Mouse (Mus musculus): ENCODE results near the gene Cst3.

The Cst3 gene

GRCm38 (mm10) chr2:148856630-148857400 is 18.7 kb downstream of the Cst3 start:
- no peak for DNase-seq (ENCODE audit: low spot score in 2 of 2)

DNA sequence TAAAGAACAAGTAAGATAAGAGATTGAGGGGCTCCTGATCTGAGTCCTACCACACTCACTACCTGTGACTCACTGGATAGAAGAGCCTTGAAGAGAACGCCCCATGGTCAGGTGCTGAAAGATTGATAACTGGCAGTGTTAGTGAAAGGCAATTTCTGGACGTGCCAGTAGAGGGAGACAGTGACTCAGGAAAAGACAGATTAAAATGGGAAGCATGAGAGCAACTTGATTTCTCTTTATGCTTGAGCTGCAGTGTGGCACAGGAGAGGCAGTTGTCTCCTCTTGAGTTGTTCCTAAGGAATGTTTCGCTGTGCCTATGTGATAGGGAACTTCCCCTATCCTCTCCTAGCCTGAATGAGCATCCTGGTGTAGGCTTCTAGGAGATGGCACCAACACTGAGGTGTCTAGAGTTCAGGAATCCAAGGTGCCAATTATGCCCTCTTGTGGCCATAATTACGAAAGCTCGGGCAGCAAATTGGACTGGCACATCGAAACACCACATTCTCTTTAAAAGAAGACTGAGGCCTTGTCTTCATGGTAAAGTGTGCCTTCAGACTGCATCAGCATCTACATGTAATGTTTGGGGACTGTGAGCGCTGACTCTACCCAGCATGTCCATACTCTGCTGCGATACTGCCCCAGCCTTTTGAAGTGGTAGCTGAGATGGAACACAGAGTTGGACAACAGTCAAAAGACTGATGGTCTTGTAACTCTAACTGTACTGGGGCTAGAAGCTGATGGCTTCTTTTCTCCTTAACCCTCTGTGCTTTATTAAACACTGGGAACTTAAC is 24.2 kb downstream of the Cst3 start:
- peak; percentile 90 to 92 for DNase-seq (ENCODE audit: low spot score in 2 of 2)

DNA sequence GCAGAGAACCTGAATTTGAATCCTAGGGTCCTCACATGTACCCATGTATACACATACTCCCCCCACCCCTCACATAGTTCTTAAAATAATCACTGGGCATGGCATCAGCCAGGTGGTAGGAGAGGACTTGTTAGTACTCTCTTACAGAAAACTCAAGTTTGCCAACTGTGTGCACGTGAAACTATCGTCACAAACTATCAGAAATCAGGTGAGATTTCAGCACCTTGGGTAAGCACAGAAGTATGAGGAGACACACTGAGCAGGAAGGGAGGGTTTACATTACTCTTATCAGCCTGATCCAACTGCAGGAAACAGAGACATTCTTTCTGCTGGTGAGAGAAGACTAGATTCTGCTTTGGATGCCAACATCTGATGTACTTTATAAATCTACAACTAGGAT is 36.3 kb downstream of the Cst3 start:
- no peak for DNase-seq (ENCODE audit: low spot score in 2 of 2)

GRCm38 (mm10) chr2:148838075-148838777 is 37.3 kb downstream of the Cst3 start:
- no peak for DNase-seq (ENCODE audit: low spot score in 2 of 2)

DNA sequence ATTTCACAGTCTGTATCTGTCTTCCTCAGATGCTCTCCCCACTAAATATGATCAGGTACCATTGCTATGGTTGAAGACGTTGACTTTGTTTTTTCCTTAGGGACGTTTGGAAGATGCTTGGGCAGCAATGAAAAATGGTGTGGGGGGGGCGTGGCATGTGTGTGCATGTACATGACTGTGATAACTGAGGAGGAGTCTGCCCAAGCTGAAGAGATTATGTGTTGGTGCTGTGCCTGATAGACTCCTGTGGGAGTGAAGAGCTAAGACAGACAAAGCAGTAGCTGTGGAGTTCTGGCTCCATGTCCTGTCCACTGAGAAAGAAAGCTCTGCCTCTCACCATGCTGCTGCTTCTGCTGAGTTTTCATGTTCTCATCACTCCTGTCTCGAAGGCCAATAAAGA is 40.6 kb downstream of the Cst3 start, which contains the start of gene Cst9:
Gene Cst9 (plus strand): TSS at position 236 of the 400 bp plus-strand sequence.
- no peak for DNase-seq (ENCODE audit: low spot score in 2 of 2)

DNA sequence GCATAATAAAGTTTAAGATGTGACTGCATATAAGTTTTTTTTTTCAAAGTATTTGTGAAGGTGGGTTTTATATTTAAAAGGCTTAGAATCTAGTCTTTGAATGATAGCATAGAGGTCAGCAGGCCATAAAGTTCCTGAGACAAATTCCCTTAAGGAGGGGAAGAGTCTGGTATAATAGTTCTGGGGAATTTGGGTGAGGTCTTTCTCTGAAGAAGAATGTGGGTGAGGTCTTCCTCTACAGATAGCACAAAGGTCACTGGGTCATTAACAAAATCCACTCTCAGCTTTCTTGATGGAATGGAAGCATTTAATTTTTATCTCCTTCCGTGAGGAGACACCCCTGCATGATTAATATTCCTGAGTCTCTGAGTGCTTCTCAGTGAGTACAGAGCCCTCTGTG is 49.5 kb downstream of the Cst3 start:
- DNase-seq (ENCODE audit: low spot score in 2 of 2), result no peak

Measured in right cerebral cortex, adult 2 months (tissue).